Mouse (Mus musculus): ENCODE results near the gene B4galnt4. TPM values are rescaled to one million over a fixed set of nuclear protein-coding genes. Genes with fewer than 3 reads are reported as not detected.

Gene B4galnt4
- total and polyA plus RNA-seq, 3 experiments, result 0.81 to 8.0 TPM; not detected in 1

DNA sequence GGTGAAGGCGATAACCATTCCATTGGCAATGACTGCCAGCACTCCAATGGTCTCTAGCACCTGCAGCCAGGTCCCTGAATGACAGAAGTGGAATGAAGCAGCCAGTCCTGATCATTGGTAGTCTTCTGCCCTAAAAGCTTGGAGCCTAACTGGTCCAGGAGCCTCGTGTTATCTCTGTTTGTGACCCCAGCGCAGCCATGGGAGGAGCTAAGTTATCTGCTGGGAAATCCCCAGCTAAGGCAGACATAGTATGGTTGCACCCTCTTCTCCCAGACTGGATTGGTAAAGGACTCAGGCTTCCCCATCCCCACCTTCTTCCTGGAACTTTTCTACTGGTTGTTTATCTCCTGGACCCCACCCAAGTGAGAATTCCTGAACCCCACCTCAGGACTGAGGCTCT is 42.3 kb downstream of the B4galnt4 start:
- Histone ChIP-seq H3K9ac (ENCODE audit: control insufficient read depth, low read depth, low read length, poor library complexity, severe bottlenecking) (no peak overlapping the region), H3K27me3 (ENCODE audit: control insufficient read depth in 1 of 2, insufficient read depth in 2 of 2, low read length in 2 of 2) (peaks cover 0 to 4% of the 10 kb centered on the region in 2 experiments; a peak in 2 of 4 replicates), H3K4me3 (ENCODE audit: control insufficient read depth in 1 of 2, insufficient read depth in 1 of 2, low read depth in 2 of 2, low read length in 2 of 2) (no peak overlapping the region), H3K9me3 (replicated peaks; ENCODE audit: insufficient read depth, low read length) (no peaks in the 10 kb centered on the region), H3K27ac (ENCODE audit: control insufficient read depth, low read depth, low read length) (no peak overlapping the region), H3K4me1 (ENCODE audit: control insufficient read depth in 1 of 2, insufficient read depth in 2 of 2, low read length in 2 of 2) (0 out of 4 replicates have a peak, but pooled peaks cover 0 to 4% of the 10 kb centered on the region in 2 experiments), H3K36me3 (ENCODE audit: control insufficient read depth in 1 of 2, insufficient read depth in 2 of 2, low read length in 2 of 2) (no peaks in the 10 kb centered on the region), H3K79me2 (ENCODE audit: control insufficient read depth, insufficient read depth, low read length, poor library complexity) (no peaks in the 10 kb centered on the region)
- TF ChIP-seq USF1 (IDR thresholded peaks at IDR 0.05; ENCODE audit: low read depth, low read length), result no peak
- no peak for TF ChIP-seq SIN3A (IDR thresholded peaks at IDR 0.05; ENCODE audit: low read length)
- no peak for TF ChIP-seq MYB (IDR thresholded peaks at IDR 0.05; ENCODE audit: low read depth, low read length)
- TF ChIP-seq TAL1 (IDR thresholded peaks at IDR 0.05; ENCODE audit: low read length), result no peak
- TF ChIP-seq CHD2 (IDR thresholded peaks at IDR 0.05; ENCODE audit: low read length), result no peak
- no peak for TF ChIP-seq RCOR1 (IDR thresholded peaks at IDR 0.05; ENCODE audit: low read depth, low read length)
- no peak for TF ChIP-seq ZMIZ1 (IDR thresholded peaks at IDR 0.05; ENCODE audit: low read depth, low read length)
- no peak for TF ChIP-seq TBP (IDR thresholded peaks at IDR 0.05; ENCODE audit: low read depth, low read length)
- TF ChIP-seq MYC (IDR thresholded peaks at IDR 0.05; ENCODE audit: low read depth, low read length), result no peak
- TF ChIP-seq USF2 (IDR thresholded peaks at IDR 0.05; ENCODE audit: borderline replicate concordance in 1 of 2, insufficient read depth in 1 of 2, low read depth in 1 of 2, low read length in 2 of 2), result no peak
- TF ChIP-seq UBTF (IDR thresholded peaks at IDR 0.05; ENCODE audit: borderline replicate concordance, insufficient read depth, low read depth, low read length), result no peak
- TF ChIP-seq NELFE (IDR thresholded peaks at IDR 0.05; ENCODE audit: low read depth, low read length), result no peak
- no peak for TF ChIP-seq CHD1 (IDR thresholded peaks at IDR 0.05; ENCODE audit: low read depth, low read length)
- no peak for TF ChIP-seq ZNF384 (IDR thresholded peaks at IDR 0.05; ENCODE audit: low read depth, low read length)
- no peak for DNase-seq (ENCODE audit: low read depth, low spot score)

DNA sequence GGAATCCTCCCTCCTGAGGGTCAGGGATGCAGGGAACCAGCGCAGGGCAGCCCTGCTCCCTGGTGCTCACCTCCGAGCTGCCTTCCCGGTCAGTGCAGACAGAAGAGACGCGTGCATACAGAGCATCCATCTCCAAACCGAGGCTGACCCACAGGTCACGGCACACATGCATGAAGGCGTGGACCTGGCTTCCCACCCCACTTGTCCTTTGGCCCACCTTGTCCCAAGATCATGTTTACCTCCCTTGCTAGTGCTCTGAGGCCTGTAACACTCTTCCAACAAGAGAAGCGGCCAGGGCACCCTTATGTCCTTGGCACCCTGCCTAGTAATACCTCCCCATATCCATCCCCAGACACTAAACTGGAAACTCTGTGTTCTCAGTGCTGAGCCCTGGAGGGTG is 55.0 kb downstream of the B4galnt4 start:
- H3K9ac ChIP-seq (ENCODE audit: control insufficient read depth, low read depth, low read length, poor library complexity, severe bottlenecking), result no peak overlapping the region
- H3K4me3 ChIP-seq (ENCODE audit: control insufficient read depth in 1 of 2, insufficient read depth in 1 of 2, low read depth in 2 of 2, low read length in 2 of 2), result no peak overlapping the region
- H3K79me2 ChIP-seq (ENCODE audit: control insufficient read depth, insufficient read depth, low read length, poor library complexity), result no peaks in the 10 kb centered on the region
- H3K27me3 ChIP-seq (ENCODE audit: control insufficient read depth in 1 of 2, insufficient read depth in 2 of 2, low read length in 2 of 2), result peaks cover 2 to 7% of the 10 kb centered on the region in 2 experiments; a peak in 2 of 4 replicates
- H3K9me3 ChIP-seq (replicated peaks; ENCODE audit: insufficient read depth, low read length), result no peaks in the 10 kb centered on the region
- no peak for DNase-seq (ENCODE audit: low read depth, low spot score)
- no peaks in the 10 kb centered on the region for H3K36me3 ChIP-seq (ENCODE audit: control insufficient read depth in 1 of 2, insufficient read depth in 2 of 2, low read length in 2 of 2)
- no peaks in the 10 kb centered on the region; a peak in 1 of 4 replicates for H3K4me1 ChIP-seq (ENCODE audit: control insufficient read depth in 1 of 2, insufficient read depth in 2 of 2, low read length in 2 of 2)
- TF ChIP-seq POLR2AphosphoS2 (IDR thresholded peaks at IDR 0.05; ENCODE audit: low read length), result no peak
- H3K27ac ChIP-seq (ENCODE audit: control insufficient read depth, low read depth, low read length), result no peak overlapping the region

DNA sequence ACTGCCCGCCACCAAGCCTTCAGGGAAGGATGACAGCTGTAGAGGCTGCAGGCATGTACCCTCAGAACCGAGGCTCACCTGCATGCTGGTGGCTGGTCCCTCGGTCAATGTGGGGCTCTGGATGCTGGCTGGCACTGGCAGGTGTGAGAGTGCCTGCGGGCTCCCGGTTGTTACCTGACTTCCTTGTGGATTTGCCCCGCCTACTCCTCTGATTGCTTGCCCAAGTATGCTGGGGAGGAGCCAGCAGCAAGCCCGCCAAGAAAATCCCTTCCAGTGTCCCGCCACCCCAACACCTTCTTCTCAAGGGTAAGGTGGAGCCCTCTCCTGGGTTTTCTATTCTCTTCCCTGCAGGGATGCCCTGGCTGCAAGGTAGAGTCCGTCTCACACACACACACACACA is 56.7 kb downstream of the B4galnt4 start, which contains the start of gene Ano9:
Gene Ano9, minus strand, starts transcription at position 171 of the 400 bp plus-strand sequence.
- Histone ChIP-seq H3K36me3 (ENCODE audit: control insufficient read depth in 1 of 2, insufficient read depth in 2 of 2, low read length in 2 of 2) (peaks cover 0 to 9% of the 10 kb centered on the region in 2 experiments; a peak in 2 of 4 replicates), H3K4me3 (ENCODE audit: control insufficient read depth in 1 of 2, insufficient read depth in 1 of 2, low read depth in 2 of 2, low read length in 2 of 2) (no peak within 1 kb of the TSS), H3K9ac (ENCODE audit: control insufficient read depth, low read depth, low read length, poor library complexity, severe bottlenecking) (no peak within 1 kb of the TSS), H3K27ac (ENCODE audit: control insufficient read depth, low read depth, low read length) (no peak within 1 kb of the TSS), H3K79me2 (ENCODE audit: control insufficient read depth, insufficient read depth, low read length, poor library complexity) (no peaks in the 10 kb centered on the region), H3K4me1 (ENCODE audit: control insufficient read depth in 1 of 2, insufficient read depth in 2 of 2, low read length in 2 of 2) (peaks cover 0 to 9% of the 10 kb centered on the region in 2 experiments; a peak in 2 of 4 replicates), H3K9me3 (replicated peaks; ENCODE audit: insufficient read depth, low read length) (no peaks in the 10 kb centered on the region), H3K27me3 (ENCODE audit: control insufficient read depth in 1 of 2, insufficient read depth in 2 of 2, low read length in 2 of 2) (peaks cover 2 to 7% of the 10 kb centered on the region in 2 experiments; a peak in 2 of 4 replicates)
- TF ChIP-seq KAT2A (conservative IDR thresholded peaks at IDR 0.05; ENCODE audit: low read depth, low read length), result no peak
- no peak for TF ChIP-seq POLR2AphosphoS2 (IDR thresholded peaks at IDR 0.05; ENCODE audit: low read length)
- no peak for TF ChIP-seq ELF1 (IDR thresholded peaks at IDR 0.05; ENCODE audit: low read depth, low read length)
- TF ChIP-seq USF1 (IDR thresholded peaks at IDR 0.05; ENCODE audit: low read depth, low read length), result no peak
- DNase-seq (ENCODE audit: low read depth, low spot score), result no peak
